Mouse (Mus musculus) liver, embryonic 11.5 days (tissue): ENCODE measurements around the gene Nr5a1. TPM values are rescaled to one million over a fixed set of nuclear protein-coding genes. Genes with fewer than 3 reads are reported as not detected.

Source experiments
- ATAC-seq: fragments of 200-750 bp; cut with Nextera tagmentation; replicated peaks from 2 replicates; pipeline ENCODE4 v1.8.0; 2017; ENCODE audit warnings: moderate number of reproducible peaks, mild to moderate bottlenecking, moderate TSS enrichment, moderate library complexity; ENCODE audit not compliant: low FRiP score
- DNase-seq: peaks from one replicate; pipeline ENCODE4 v3.0.0-alpha.2; 2017; ENCODE audit warnings: low spot score
- H3K27ac ChIP-seq: fragments of 300-500 bp; sonication (generic); 2 replicates; pipeline ENCODE4 v1.5.1; 2014; ENCODE audit warnings: mild to moderate bottlenecking, low read depth, low read length, control low read depth
- H3K27me3 ChIP-seq: fragments of 300-500 bp; sonication (generic); replicated peaks from 2 replicates; pipeline ENCODE4 v1.6.1; 2014; ENCODE audit warnings: low read length, mixed read lengths; ENCODE audit not compliant: control insufficient read depth, insufficient read depth
- H3K36me3 ChIP-seq: fragments of 300-500 bp; sonication (generic); 2 replicates; pipeline ENCODE4 v1.6.1; 2014; ENCODE audit warnings: mild to moderate bottlenecking, low read length, moderate library complexity, mixed read lengths; ENCODE audit not compliant: control insufficient read depth, insufficient read depth
- H3K4me1 ChIP-seq: fragments of 300-500 bp; sonication (generic); replicated peaks from 2 replicates; pipeline ENCODE4 v1.6.1; 2014; ENCODE audit warnings: low read length, mixed read lengths; ENCODE audit not compliant: control insufficient read depth, insufficient read depth
- H3K4me2 ChIP-seq: fragments of 300-500 bp; sonication (generic); 2 replicates; pipeline ENCODE4 v1.6.1; 2014; ENCODE audit warnings: mild to moderate bottlenecking, control low read depth, moderate library complexity
- H3K4me3 ChIP-seq: fragments of 300-500 bp; sonication (generic); 2 replicates; pipeline ENCODE4 v1.5.1; 2014; ENCODE audit warnings: low read depth, low read length, control low read depth
- H3K9ac ChIP-seq: fragments of 300-500 bp; sonication (generic); 2 replicates; pipeline ENCODE4 v1.6.1; 2014; ENCODE audit warnings: low read depth, low read length, control low read depth
- H3K9me3 ChIP-seq: fragments of 300-500 bp; sonication (generic); 2 replicates; pipeline ENCODE4 v1.6.1; 2016; ENCODE audit warnings: low read length, inconsistent platforms, mixed read lengths; ENCODE audit not compliant: control insufficient read depth
- WGBS: fragments of 180-500 bp; shearing (Covaris S2); extraction: QIAGEN DNeasy Blood & Tissue Kit; methylation state at CpG from one replicate; pipeline ENCODE4 v1.1.7; 2014; 5-methylcytosine and 5-hydroxymethylcytosine counted together
- polyA plus RNA-seq: library from polyadenylated mRNA; unstranded; fragments of >200 nt; fragmentation: Nextera tagmentation; extraction: Ambion mirVana; gene quantifications from 2 replicates; pipeline ENCODE4 v1.2.1, GENCODE M21; 2014

Gene Nr5a1
- polyA plus RNA-seq, 1 experiment from 2014 or later, result 0.11 TPM

- no peak for ATAC-seq
- 61% methylated on average over 4 of the region's 4 CpGs for WGBS
- H3K27me3 ChIP-seq, result no peaks in the 10 kb centered on the region; the same call in 1 of the 2 replicates
Measured at GRCm38 (mm10) chr2:38722076-38722475, 7.7 kb upstream of the Nr5a1 start.

DNA sequence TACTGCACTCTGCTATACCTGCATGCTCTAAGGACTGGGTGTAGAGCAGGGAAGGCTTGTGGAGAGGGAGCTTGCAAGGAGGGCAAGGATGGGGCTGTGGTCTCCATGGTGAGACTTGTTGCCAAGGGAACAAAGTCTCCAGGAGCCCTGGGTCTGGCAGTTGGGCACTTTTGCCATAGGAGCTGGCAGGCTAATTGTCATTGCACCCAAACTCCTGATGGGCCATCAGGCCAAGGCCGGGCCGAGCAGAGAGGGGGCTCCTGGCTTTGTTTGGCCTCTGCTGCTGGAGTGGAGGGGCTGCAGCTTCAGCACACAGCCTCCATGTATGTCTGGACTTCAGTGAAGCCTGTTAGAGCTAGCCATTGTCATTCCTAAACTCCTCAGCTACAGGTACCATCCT lies 6.3 kb upstream of the Nr5a1 start:
- Histone ChIP-seq H3K27me3 (no peaks in the 10 kb centered on the region; the same call in 1 of the 2 replicates), H3K9me3 (no peaks in the 10 kb centered on the region), H3K9ac (no peak overlapping the region), H3K4me1 (peaks cover 18% of the 10 kb centered on the region), H3K27ac (no peak overlapping the region), H3K36me3 (no peaks in the 10 kb centered on the region), H3K4me3 (no peak overlapping the region), H3K4me2 (no peak overlapping the region)
- ATAC-seq (no peak), DNase-seq (no peak)
- 63% methylated on average over 2 of the region's 2 CpGs for WGBS

More at GRCm38 (mm10) chr2:38722076-38722475, 7.7 kb upstream of the Nr5a1 start:
- no peak overlapping the region for H3K9ac ChIP-seq
- H3K4me3 ChIP-seq, result no peak overlapping the region
- H3K4me2 ChIP-seq, result no peak overlapping the region
- DNase-seq, result no peak
- H3K9me3 ChIP-seq, result no peaks in the 10 kb centered on the region
- H3K27ac ChIP-seq, result no peak overlapping the region
- H3K4me1 ChIP-seq, result peaks cover 18% of the 10 kb centered on the region
- H3K36me3 ChIP-seq, result no peaks in the 10 kb centered on the region

DNA sequence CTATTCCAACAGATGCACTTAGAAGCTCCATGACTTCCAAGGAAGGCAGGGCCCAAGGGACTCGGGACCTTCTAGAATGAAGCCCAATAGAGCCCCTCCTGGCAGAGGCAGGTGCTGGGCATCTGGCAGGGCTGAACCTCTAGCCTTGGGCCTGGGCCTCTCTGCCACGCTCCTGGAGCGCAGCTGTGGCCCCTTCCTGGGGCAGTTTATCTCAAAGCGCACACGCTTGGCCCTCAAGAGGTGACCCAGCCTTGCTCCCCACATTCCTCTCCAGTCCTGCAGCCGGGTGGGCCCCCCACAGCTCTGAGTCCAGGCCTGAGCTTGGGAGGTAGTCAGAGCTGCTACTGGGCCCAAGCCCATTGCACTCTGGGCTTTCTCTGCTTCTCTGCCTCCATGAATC lies 5.0 kb upstream of the Nr5a1 start:
- Histone ChIP-seq H3K27ac (no peak overlapping the region), H3K4me1 (peaks cover 18% of the 10 kb centered on the region), H3K9me3 (no peaks in the 10 kb centered on the region), H3K9ac (0 out of 2 replicates have a peak overlapping the region, but pooled peaks have one; percentile 5), H3K36me3 (no peaks in the 10 kb centered on the region), H3K4me3 (no peak overlapping the region), H3K27me3 (peaks cover 2% of the 10 kb centered on the region), H3K4me2 (peak overlapping the region; percentile 25)
- ATAC-seq, result peak; percentile 45; the same call in 1 of the 2 replicates
- 43% methylated on average over 6 of the region's 6 CpGs for WGBS
- DNase-seq, result no peak

DNA sequence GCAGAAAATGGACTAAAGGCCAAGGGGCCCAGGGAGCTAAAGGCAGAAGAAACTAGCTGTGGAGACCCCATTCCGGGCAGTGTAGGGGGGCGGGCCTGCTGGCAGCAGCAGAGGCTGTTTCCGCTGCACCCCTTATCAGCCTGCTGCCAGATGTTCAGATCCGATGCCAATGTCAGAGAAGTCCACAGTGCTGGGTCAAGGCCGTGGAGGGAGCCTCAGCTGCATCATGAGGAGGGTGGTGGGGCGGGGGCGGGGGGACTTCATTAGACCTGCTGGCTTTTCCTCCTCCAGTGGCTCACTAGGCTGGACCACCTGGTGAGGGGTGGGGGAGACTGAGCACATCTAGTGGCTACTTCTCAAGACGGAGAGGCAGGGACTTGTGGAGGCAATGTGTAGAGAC lies 4.3 kb upstream of the Nr5a1 start:
- DNase-seq (no peak), ATAC-seq (peak; percentile 66)
- Histone ChIP-seq H3K9ac (no peak overlapping the region), H3K27me3 (peaks cover 9% of the 10 kb centered on the region), H3K36me3 (no peaks in the 10 kb centered on the region), H3K9me3 (no peaks in the 10 kb centered on the region), H3K4me2 (peak overlapping the region; percentile 25), H3K27ac (no peak overlapping the region), H3K4me3 (no peak overlapping the region), H3K4me1 (peaks cover 18% of the 10 kb centered on the region)
- WGBS, result 25% methylated on average over 8 of the region's 8 CpGs

DNA sequence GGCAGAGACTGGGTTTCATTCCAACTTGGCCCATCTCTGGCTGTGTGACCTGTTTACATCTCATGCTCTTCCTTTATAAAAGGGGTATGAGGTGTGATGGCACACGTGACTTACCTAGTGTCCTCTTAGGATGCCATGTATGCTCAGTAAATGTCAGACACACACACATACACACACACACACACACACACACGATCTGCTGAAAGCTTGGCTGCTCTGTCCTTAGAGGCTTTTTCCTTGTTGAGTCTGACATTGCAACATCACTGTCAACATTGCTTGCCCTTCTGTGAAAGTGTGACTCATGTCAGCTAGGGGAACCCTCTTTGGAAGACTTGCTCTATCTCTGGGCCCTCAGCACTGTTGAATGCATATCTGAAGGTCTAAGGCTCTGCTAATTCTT lies 3.1 kb upstream of the Nr5a1 start:
- Histone ChIP-seq H3K4me3 (no peak overlapping the region), H3K4me2 (no peak overlapping the region), H3K27me3 (peaks cover 21% of the 10 kb centered on the region), H3K4me1 (peaks cover 18% of the 10 kb centered on the region), H3K9me3 (no peaks in the 10 kb centered on the region), H3K36me3 (no peaks in the 10 kb centered on the region), H3K9ac (no peak overlapping the region), H3K27ac (no peak overlapping the region)
- no peak for DNase-seq
- ATAC-seq, result no peak
- 58% methylated on average over 2 of the region's 2 CpGs for WGBS

- DNase-seq, result no peak
- 74% methylated on average over 3 of the region's 3 CpGs for WGBS
- peaks cover 13% of the 10 kb centered on the region for H3K4me1 ChIP-seq
Measured at GRCm38 (mm10) chr2:38713596-38713995, 746 bp downstream of the Nr5a1 start.

GRCm38 (mm10) chr2:38712769-38713125 lies 1.6 kb downstream of the Nr5a1 start:
- H3K36me3 ChIP-seq, result no peaks in the 10 kb centered on the region
- 35% methylated on average over 11 of the region's 11 CpGs for WGBS
- H3K4me2 ChIP-seq, result no peak overlapping the region
- no peak overlapping the region for H3K27ac ChIP-seq
- H3K9me3 ChIP-seq, result no peaks in the 10 kb centered on the region
- no peak overlapping the region for H3K9ac ChIP-seq
- H3K4me3 ChIP-seq, result no peak overlapping the region
- peaks cover 9% of the 10 kb centered on the region for H3K4me1 ChIP-seq
- H3K27me3 ChIP-seq, result peaks cover 68% of the 10 kb centered on the region
- no peak for DNase-seq
- no peak for ATAC-seq

More at GRCm38 (mm10) chr2:38713596-38713995, 746 bp downstream of the Nr5a1 start:
- Histone ChIP-seq H3K27ac (no peak overlapping the region), H3K9me3 (no peaks in the 10 kb centered on the region), H3K36me3 (no peaks in the 10 kb centered on the region), H3K4me2 (no peak overlapping the region), H3K9ac (no peak overlapping the region), H3K4me3 (no peak overlapping the region), H3K27me3 (peaks cover 60% of the 10 kb centered on the region)
- ATAC-seq, result no peak; the same call in 1 of the 2 replicates

GRCm38 (mm10) chr2:38712076-38712768 lies 2.1 kb downstream of the Nr5a1 start:
- peaks cover 7% of the 10 kb centered on the region; the same call in 1 of the 2 replicates for H3K4me1 ChIP-seq
- no peak overlapping the region for H3K9ac ChIP-seq
- ATAC-seq, result no peak
- H3K9me3 ChIP-seq, result no peaks in the 10 kb centered on the region
- peaks cover 73% of the 10 kb centered on the region for H3K27me3 ChIP-seq
- H3K36me3 ChIP-seq, result no peaks in the 10 kb centered on the region
- peak overlapping the region; percentile 58 for H3K4me2 ChIP-seq
- 8% methylated on average over 49 of the region's 58 CpGs for WGBS
- peak overlapping the region; percentile 40 for H3K4me3 ChIP-seq
- no peak for DNase-seq
- no peak overlapping the region for H3K27ac ChIP-seq

DNA sequence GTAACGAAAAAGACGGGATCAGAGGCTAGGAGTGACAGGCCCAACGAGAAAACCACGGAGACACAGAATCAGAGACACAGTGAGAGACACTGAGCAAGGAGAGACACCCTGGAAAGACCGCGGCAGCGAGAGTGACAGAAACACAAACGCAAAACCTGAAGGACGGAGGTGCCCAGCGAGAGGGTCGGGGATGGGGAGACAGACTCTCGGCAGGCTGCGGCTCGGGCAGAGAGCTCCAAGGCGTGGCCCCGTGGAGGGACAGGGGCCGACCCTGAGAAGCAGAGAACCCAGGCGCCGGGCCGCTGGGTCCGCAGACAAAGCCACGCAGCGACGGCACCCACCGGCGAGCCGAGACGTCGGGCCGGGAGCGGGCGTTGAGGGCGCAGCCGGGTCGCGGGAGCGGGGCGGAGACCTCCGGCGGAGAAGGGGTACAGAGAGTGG lies 2.9 kb downstream of the Nr5a1 start:
- Histone ChIP-seq H3K36me3 (no peaks in the 10 kb centered on the region), H3K4me2 (peak overlapping the region; percentile 58), H3K4me3 (peak overlapping the region; percentile 40), H3K9me3 (no peaks in the 10 kb centered on the region), H3K9ac (no peak overlapping the region), H3K4me1 (peaks cover 7% of the 10 kb centered on the region; the same call in 1 of the 2 replicates), H3K27me3 (peaks cover 81% of the 10 kb centered on the region), H3K27ac (no peak overlapping the region)
- ATAC-seq (no peak), DNase-seq (peak; percentile 46)
- 3% methylated on average over 38 of the region's 40 CpGs for WGBS
